Mouse (Mus musculus) bone marrow macrophage, adult 2 months (primary cell): ENCODE measurements around the gene Dlg5.

ENCODE experiments used
- CTCF ChIP-seq: IDR thresholded peaks from 2 replicates; pipeline ENCODE4 v1.5.1; 2012; ENCODE audit warnings: low read depth, mild to moderate bottlenecking, low read length, moderate library complexity
- POLR2A ChIP-seq: IDR thresholded peaks from 2 replicates; pipeline ENCODE4 v1.6.1; 2012; ENCODE audit warnings: mild to moderate bottlenecking, low read depth, low read length, borderline replicate concordance

GRCm38 (mm10) chr14:24093221-24093620 lies 152.5 kb downstream of the Dlg5 start:
- no peak for TF ChIP-seq POLR2A
- no peak for TF ChIP-seq CTCF
